Mouse (Mus musculus) spleen, adult 2 months (tissue): Measurements from ENCODE around the gene Slc26a6. TPM values are rescaled to one million over a fixed set of nuclear protein-coding genes. Genes with fewer than 3 reads are reported as not detected.

ENCODE experiments used
- DNase-seq, 2 experiments: peaks; one replicate each; pipeline versions ENCODE4 v3.0.0 to v3.0.0-alpha.2; 2012 to 2021; ENCODE audit warnings: low spot score in 2 of 2, low read depth in 1 of 2
- H3K27ac ChIP-seq: fragments of 200-500 bp; 2 replicates; pipeline ENCODE4 v1.5.1; 2012; ENCODE audit warnings: low read length, inconsistent platforms; ENCODE audit not compliant: insufficient read depth
- H3K27me3 ChIP-seq: fragments of 200-500 bp; 2 replicates; pipeline ENCODE4 v1.6.1; 2012; ENCODE audit warnings: mild to moderate bottlenecking, moderate library complexity, low read length, inconsistent platforms; ENCODE audit not compliant: control insufficient read depth, insufficient read depth
- H3K36me3 ChIP-seq: fragments of 200-500 bp; 2 replicates; pipeline ENCODE4 v1.6.1; 2012; ENCODE audit warnings: mild to moderate bottlenecking, low read length, inconsistent platforms; ENCODE audit not compliant: control insufficient read depth, insufficient read depth
- H3K4me1 ChIP-seq: fragments of 200-500 bp; 2 replicates; pipeline ENCODE4 v1.6.1; 2011; ENCODE audit warnings: inconsistent platforms; ENCODE audit not compliant: control insufficient read depth, insufficient read depth, insufficient read length
- H3K4me3 ChIP-seq: fragments of 200-500 bp; 2 replicates; pipeline ENCODE4 v1.5.1; 2011; ENCODE audit warnings: mild to moderate bottlenecking, inconsistent platforms; ENCODE audit not compliant: insufficient read depth, insufficient read length; ENCODE audit errors: extremely low read depth
- CTCF ChIP-seq: fragments of 200-500 bp; IDR thresholded peaks from 2 replicates; pipeline ENCODE4 v1.5.1; 2011; ENCODE audit warnings: mild to moderate bottlenecking, inconsistent platforms; ENCODE audit not compliant: insufficient read depth, insufficient read length, insufficient replicate concordance; ENCODE audit errors: extremely low read depth
- POLR2A ChIP-seq: fragments of 200-500 bp; IDR thresholded peaks from 2 replicates; pipeline ENCODE4 v1.6.1; 2011; ENCODE audit warnings: low read depth, low read length, inconsistent platforms
- WGBS: fragments of 180-500 bp; shearing (Covaris S2); methylation state at CpG from one replicate; pipeline ENCODE4 v1.1.7; 2018; 5-methylcytosine and 5-hydroxymethylcytosine counted together
- polyA plus RNA-seq: library from polyadenylated mRNA; depleted of rRNA; stranded (reverse); fragments of >200 nt; gene quantifications from 2 replicates; pipeline ENCODE4 v1.2.3, GENCODE M21; 2012

Gene Slc26a6
- polyA plus RNA-seq, 1 experiment = 14.9 TPM

- 89% methylated on average over 8 of the region's 8 CpGs for WGBS
Observed at GRCm38 (mm10) chr9:108858792-108859527, 5.9 kb downstream of the Slc26a6 start.

GRCm38 (mm10) chr9:108912308-108912707 is 59.2 kb downstream of the Slc26a6 start:
- Histone ChIP-seq H3K36me3 (no peaks in the 10 kb centered on the region), H3K4me1 (no peaks in the 10 kb centered on the region), H3K27ac (no peak overlapping the region), H3K27me3 (no peaks in the 10 kb centered on the region), H3K4me3 (no peak overlapping the region)
- DNase-seq = no peak
- WGBS = 85% methylated on average over 6 of the region's 6 CpGs
- no peak for TF ChIP-seq POLR2A
- no peak for TF ChIP-seq CTCF

More at GRCm38 (mm10) chr9:108858792-108859527, 5.9 kb downstream of the Slc26a6 start:
- H3K4me1 ChIP-seq = no peaks in the 10 kb centered on the region; the same call in 1 of the 2 replicates
- no peak for DNase-seq
- H3K4me3 ChIP-seq = no peak overlapping the region
- H3K36me3 ChIP-seq = peaks cover 2% of the 10 kb centered on the region; the same call in 1 of the 2 replicates
- H3K27ac ChIP-seq = no peak overlapping the region
- TF ChIP-seq CTCF = no peak
- TF ChIP-seq POLR2A = no peak
- no peaks in the 10 kb centered on the region for H3K27me3 ChIP-seq

- TF ChIP-seq CTCF (no peak), POLR2A (no peak)
Observed at GRCm38 (mm10) chr9:108913161-108913560, 60.1 kb downstream of the Slc26a6 start.

GRCm38 (mm10) chr9:108913621-108914020 is 60.5 kb downstream of the Slc26a6 start:
- Histone ChIP-seq H3K27me3 (no peaks in the 10 kb centered on the region), H3K36me3 (no peaks in the 10 kb centered on the region), H3K4me3 (no peak overlapping the region), H3K27ac (no peak overlapping the region), H3K4me1 (no peaks in the 10 kb centered on the region)
- no peak for DNase-seq
- TF ChIP-seq POLR2A = no peak
- TF ChIP-seq CTCF = no peak
- WGBS = 82% methylated on average over 10 of the region's 10 CpGs

More at GRCm38 (mm10) chr9:108913161-108913560, 60.1 kb downstream of the Slc26a6 start:
- no peaks in the 10 kb centered on the region for H3K27me3 ChIP-seq
- no peaks in the 10 kb centered on the region for H3K36me3 ChIP-seq
- H3K4me3 ChIP-seq = no peak overlapping the region
- no peak for DNase-seq
- no peaks in the 10 kb centered on the region for H3K4me1 ChIP-seq
- 90% methylated on average over 7 of the region's 7 CpGs for WGBS
- H3K27ac ChIP-seq = no peak overlapping the region

GRCm38 (mm10) chr9:108914491-108914890 is 61.4 kb downstream of the Slc26a6 start, which contains the start of gene Tmem89:
TSS of gene Tmem89 (plus strand) at chr9:108914619.
- Histone ChIP-seq H3K4me1 (no peaks in the 10 kb centered on the region), H3K27me3 (no peaks in the 10 kb centered on the region), H3K27ac (no peak within 1 kb of the TSS; the same call in 1 of the 2 replicates), H3K4me3 (no peak within 1 kb of the TSS), H3K36me3 (no peaks in the 10 kb centered on the region)
- TF ChIP-seq CTCF (no peak), POLR2A (no peak)
- WGBS = 87% methylated on average over 6 of the region's 6 CpGs
- DNase-seq = no peak

GRCm38 (mm10) chr9:108925897-108926296 is 72.8 kb downstream of the Slc26a6 start:
- 67% methylated on average over 8 of the region's 8 CpGs for WGBS
- TF ChIP-seq CTCF = no peak
- TF ChIP-seq POLR2A = no peak
- no peak for DNase-seq
- Histone ChIP-seq H3K4me3 (no peak overlapping the region), H3K27ac (no peak overlapping the region), H3K36me3 (no peaks in the 10 kb centered on the region), H3K4me1 (no peaks in the 10 kb centered on the region), H3K27me3 (no peaks in the 10 kb centered on the region)

- no peak overlapping the region for H3K27ac ChIP-seq
- no peak for DNase-seq
- no peaks in the 10 kb centered on the region for H3K4me1 ChIP-seq
- WGBS = 90% methylated on average over 3 of the region's 3 CpGs
- H3K36me3 ChIP-seq = no peaks in the 10 kb centered on the region
- H3K4me3 ChIP-seq = no peak overlapping the region
- TF ChIP-seq CTCF = no peak
- no peak for TF ChIP-seq POLR2A
- no peaks in the 10 kb centered on the region for H3K27me3 ChIP-seq
Observed at GRCm38 (mm10) chr9:108928424-108928823, 75.3 kb downstream of the Slc26a6 start.
